Comparison of ENCODE assay signal across 8 mouse cellular contexts in the genomic region with DNA sequence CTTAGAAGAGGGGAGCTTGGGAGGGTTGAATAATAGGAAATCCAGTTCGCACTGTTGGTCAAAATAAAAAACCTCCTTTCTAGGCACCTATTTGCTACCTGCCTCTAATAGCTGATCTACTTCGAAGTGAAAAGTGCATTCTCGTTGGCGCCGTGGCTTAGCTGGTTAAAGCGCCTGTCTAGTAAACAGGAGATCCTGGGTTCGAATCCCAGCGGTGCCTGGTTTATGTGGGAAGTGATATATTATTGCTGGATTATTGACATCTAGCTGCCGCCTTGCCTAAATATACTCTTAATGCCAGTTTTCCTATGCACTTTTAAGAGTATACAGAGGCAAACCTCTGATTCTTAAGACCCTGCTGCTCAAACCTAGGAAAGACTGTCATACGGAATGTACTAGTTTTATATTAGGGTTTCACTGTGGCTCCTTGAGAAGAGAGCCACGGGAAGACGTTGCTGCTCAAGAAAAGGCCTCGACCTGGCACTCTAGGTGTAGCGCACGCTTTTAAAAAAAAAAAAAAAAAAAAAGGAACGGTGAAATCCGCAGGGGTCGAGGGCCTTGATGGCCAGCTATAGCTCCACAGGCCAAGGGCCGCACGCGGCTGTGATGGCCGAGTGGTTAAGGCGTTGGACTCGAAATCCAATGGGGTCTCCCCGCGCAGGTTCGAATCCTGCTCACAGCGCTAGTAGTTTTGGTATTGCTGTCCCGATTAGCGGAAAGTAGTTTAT. TPM values are rescaled to one million over a fixed set of nuclear protein-coding genes. Genes with fewer than 3 reads are reported as not detected.
DNase-seq lines count a peak whose midpoint lies in the region; TF ChIP-seq lines count a peak whose summit lies in the region.

No protein-coding gene starts in this region.

- TF ChIP-seq EP300 in MEL (IDR thresholded peaks at IDR 0.05; ENCODE audit: low read depth in 1 of 2, low read length in 2 of 2): no peak

- H3K9ac ChIP-seq in MEL (ENCODE audit: control insufficient read depth, low read depth, low read length, poor library complexity, severe bottlenecking): peak overlapping the region; percentile 76

- H3K27me3 ChIP-seq in MEL (ENCODE audit: control insufficient read depth in 1 of 2, insufficient read depth in 2 of 2, low read length in 2 of 2): no peaks in the 10 kb centered on the region
- peaks cover 40% of the 10 kb centered on the region for H3K27me3 ChIP-seq in hindbrain, embryonic 10.5 days (ENCODE audit: insufficient read depth, poor library complexity, severe bottlenecking)

- WGBS in hindbrain, embryonic 10.5 days: under 1% methylated on average over 30 of the region's 30 CpGs

- H3K27ac ChIP-seq in MEL (ENCODE audit: control insufficient read depth, low read depth, low read length): peak overlapping the region; percentile 46
- H3K27ac ChIP-seq in hindbrain, embryonic 10.5 days: peak overlapping the region; percentile 50; the same call in 1 of the 2 replicates

- H3K4me1 ChIP-seq in MEL (ENCODE audit: control insufficient read depth in 1 of 2, insufficient read depth in 2 of 2, low read length in 2 of 2): peaks cover 0 to 12% of the 10 kb centered on the region in 2 experiments; a peak in 2 of 4 replicates
- H3K4me1 ChIP-seq in hindbrain, embryonic 10.5 days (replicated peaks): peaks cover 21% of the 10 kb centered on the region

- TF ChIP-seq CTCF in MEL (IDR thresholded peaks at IDR 0.05 in 2 of 3, conservative IDR thresholded peaks at IDR 0.05 in 1 of 3; ENCODE audit: control insufficient read depth in 1 of 3, insufficient read depth in 1 of 3, low read depth in 2 of 3, low read length in 3 of 3, poor library complexity in 1 of 3, severe bottlenecking in 1 of 3): no peak

- H3K36me3 ChIP-seq in MEL (ENCODE audit: control insufficient read depth in 1 of 2, insufficient read depth in 2 of 2, low read length in 2 of 2): peaks cover 0 to 5% of the 10 kb centered on the region in 2 experiments; a peak in 2 of 4 replicates
- H3K36me3 ChIP-seq in hindbrain, embryonic 10.5 days: peaks cover 42% of the 10 kb centered on the region

- no peaks in the 10 kb centered on the region for H3K9me3 ChIP-seq in MEL (replicated peaks; ENCODE audit: insufficient read depth, low read length)
- H3K9me3 ChIP-seq in hindbrain, embryonic 10.5 days: no peaks in the 10 kb centered on the region

- H3K4me3 ChIP-seq in MEL (ENCODE audit: control insufficient read depth in 1 of 2, insufficient read depth in 1 of 2, low read depth in 2 of 2, low read length in 2 of 2): peak overlapping the region; percentile 48 to 78
- peak overlapping the region; percentile 59 for H3K4me3 ChIP-seq in hindbrain, embryonic 10.5 days

- TF ChIP-seq RAD21 in MEL (IDR thresholded peaks at IDR 0.05; ENCODE audit: low read depth, low read length): no peak

- peak; percentile 95 for DNase-seq in MEL (ENCODE audit: low read depth, low spot score)
- peak; percentile 94 for DNase-seq in cerebellum, adult 8-10 months
- DNase-seq in forelimb bud, embryonic 11.5 days (ENCODE audit: low read depth, low spot score): peak; percentile 95
- DNase-seq in hindbrain, embryonic 10.5 days (ENCODE audit: low spot score): peak; percentile 96
- peak; percentile 97 for DNase-seq in layer of hippocampus, postnatal 10 days (ENCODE audit: low spot score in 2 of 2)
- peak; percentile 91 for DNase-seq in lung, postnatal 25 days (ENCODE audit: low spot score)
- DNase-seq in retina, embryonic 14.5 days (ENCODE audit: low spot score): peak; percentile 97
- DNase-seq in thymus, postnatal 36 days: peak; percentile 85 to 87

- peak in 1 of 2 experiments; percentile 71; a peak in 1 of 4 replicates for TF ChIP-seq POLR2A in MEL (IDR thresholded peaks at IDR 0.05; ENCODE audit: control insufficient read depth in 1 of 2, insufficient read depth in 1 of 2, low read depth in 1 of 2, low read length in 2 of 2, poor library complexity in 1 of 2)

- no peaks in the 10 kb centered on the region for H3K79me2 ChIP-seq in MEL (ENCODE audit: control insufficient read depth, insufficient read depth, low read length, poor library complexity)

TF ChIP-seq in MEL, 35 proteins besides CTCF, POLR2A, EP300 and RAD21:
- TF ChIP-seq MAFK (IDR thresholded peaks at IDR 0.05; ENCODE audit: borderline replicate concordance, low read depth, low read length) (peak; percentile 96), KAT2A (conservative IDR thresholded peaks at IDR 0.05; ENCODE audit: low read depth, low read length) (no peak; the same call in 1 of the 2 replicates), ETS1 (IDR thresholded peaks at IDR 0.05; ENCODE audit: low read depth, low read length) (no peak), TCF12 (IDR thresholded peaks at IDR 0.05; ENCODE audit: low read depth, low read length) (no peak), TBP (IDR thresholded peaks at IDR 0.05; ENCODE audit: low read depth, low read length) (peak; percentile 99), HCFC1 (IDR thresholded peaks at IDR 0.05; ENCODE audit: low read depth, low read length) (peak; percentile 45), POLR2AphosphoS2 (IDR thresholded peaks at IDR 0.05; ENCODE audit: low read length) (peak; percentile 89; the same call in 1 of the 2 replicates), MAX (IDR thresholded peaks at IDR 0.05; ENCODE audit: low read length) (no peak), SMC3 (IDR thresholded peaks at IDR 0.05; ENCODE audit: low read depth, low read length) (no peak), ZNF384 (IDR thresholded peaks at IDR 0.05; ENCODE audit: low read depth, low read length) (peak; percentile 98), ZMIZ1 (IDR thresholded peaks at IDR 0.05; ENCODE audit: low read depth, low read length) (no peak), SIN3A (IDR thresholded peaks at IDR 0.05; ENCODE audit: low read length) (0 out of 2 replicates have a peak, but pooled peaks have one; percentile 6), RCOR1 (IDR thresholded peaks at IDR 0.05; ENCODE audit: low read depth, low read length) (no peak), MYC (IDR thresholded peaks at IDR 0.05; ENCODE audit: low read depth, low read length) (0 out of 2 replicates have a peak, but pooled peaks have one; percentile 62), TAL1 (IDR thresholded peaks at IDR 0.05; ENCODE audit: low read length) (no peak), GATA1 (IDR thresholded peaks at IDR 0.05; ENCODE audit: low read depth, low read length) (0 out of 2 replicates have a peak, but pooled peaks have one; percentile 9), ZKSCAN1 (IDR thresholded peaks at IDR 0.05; ENCODE audit: low read depth, low read length) (no peak; the same call in 1 of the 2 replicates), NELFE (IDR thresholded peaks at IDR 0.05; ENCODE audit: low read depth, low read length) (no peak), USF2 (IDR thresholded peaks at IDR 0.05; ENCODE audit: borderline replicate concordance in 1 of 2, insufficient read depth in 1 of 2, low read depth in 1 of 2, low read length in 2 of 2) (no peak), NRF1 (IDR thresholded peaks at IDR 0.05; ENCODE audit: insufficient read depth, low read depth, low read length, poor library complexity, severe bottlenecking) (no peak), ELF1 (IDR thresholded peaks at IDR 0.05; ENCODE audit: low read depth, low read length) (peak; percentile 61; the same call in 1 of the 2 replicates), MAZ (IDR thresholded peaks at IDR 0.05; ENCODE audit: low read depth, low read length) (no peak), UBTF (IDR thresholded peaks at IDR 0.05; ENCODE audit: borderline replicate concordance, insufficient read depth, low read depth, low read length) (no peak)

RNA-seq across cellular contexts. Expression of gene Hes7, which starts 9.7 kb away (rescaled TPM):
- 0.08 TPM in 1 of 2 replicates, not detected in the other for total RNA-seq in MEL (2012; rRNA removed)
- 1 to 10 TPM in 1 of 2 experiments, not detected in 1; 1.4 TPM for polyA plus RNA-seq in MEL (2012; ENCODE audit: insufficient read depth in 1 of 2, insufficient read length in 2 of 2, low read depth in 1 of 2, low replicate concordance in 2 of 2, missing spikeins in 1 of 2)
- 0.14 and 0.48 TPM in 2 replicates for polyA plus RNA-seq in hindbrain, embryonic 10.5 days (2016; fragmentation: Nextera tagmentation; extraction: Ambion mirVana)
- under 1 TPM; 0.54 to 0.96 TPM for total RNA-seq in layer of hippocampus, postnatal 10 days (2021)

RNA-seq across cellular contexts. Expression of gene 9130213A22Rik, which starts 11.9 kb away (rescaled TPM):
- total RNA-seq in MEL (2012; rRNA removed): 0.08 TPM in 1 of 2 replicates, not detected in the other
- polyA plus RNA-seq in MEL (2012; ENCODE audit: insufficient read depth in 1 of 2, insufficient read length in 2 of 2, low read depth in 1 of 2, low replicate concordance in 2 of 2, missing spikeins in 1 of 2): under 1 TPM in 1 of 2 experiments, not detected in 1; 0.26 TPM
- polyA plus RNA-seq in hindbrain, embryonic 10.5 days (2016; fragmentation: Nextera tagmentation; extraction: Ambion mirVana): 0.13 TPM in 1 of 2 replicates, not detected in the other
- under 1 TPM; 0.59 to 0.89 TPM for total RNA-seq in layer of hippocampus, postnatal 10 days (2021)

RNA-seq across cellular contexts. Expression of gene Aloxe3, which starts 15.2 kb away (rescaled TPM):
- total RNA-seq in MEL (2012; rRNA removed): not detected in 2 replicates
- under 1 TPM in 1 of 2 experiments, not detected in 1; 0.13 TPM for polyA plus RNA-seq in MEL (2012; ENCODE audit: insufficient read depth in 1 of 2, insufficient read length in 2 of 2, low read depth in 1 of 2, low replicate concordance in 2 of 2, missing spikeins in 1 of 2)
- 0.22 TPM in 1 of 2 replicates, not detected in the other for polyA plus RNA-seq in hindbrain, embryonic 10.5 days (2016; fragmentation: Nextera tagmentation; extraction: Ambion mirVana)
- total RNA-seq in layer of hippocampus, postnatal 10 days (2021): 1 to 10 TPM; 5.8 to 6.6 TPM

RNA-seq across cellular contexts. Expression of gene Per1, which starts 15.5 kb away (rescaled TPM):
- 4.5 and 5.6 TPM in 2 replicates for total RNA-seq in MEL (2012; rRNA removed)
- polyA plus RNA-seq in MEL (2012; ENCODE audit: insufficient read depth in 1 of 2, insufficient read length in 2 of 2, low read depth in 1 of 2, low replicate concordance in 2 of 2, missing spikeins in 1 of 2): 10 to 100 TPM in 1 of 2 experiments, not detected in 1; 34.9 TPM
- 7.8 and 9.8 TPM in 2 replicates for polyA plus RNA-seq in hindbrain, embryonic 10.5 days (2016; fragmentation: Nextera tagmentation; extraction: Ambion mirVana)
- 10 to 100 TPM; 54.4 to 67.2 TPM for total RNA-seq in layer of hippocampus, postnatal 10 days (2021)

RNA-seq across cellular contexts. Expression of gene Vamp2, which starts 22.2 kb away (rescaled TPM):
- total RNA-seq in MEL (2012; rRNA removed): 3.3 and 4.2 TPM in 2 replicates
- 10 to 100 TPM in 1 of 2 experiments, not detected in 1; 28.9 TPM for polyA plus RNA-seq in MEL (2012; ENCODE audit: insufficient read depth in 1 of 2, insufficient read length in 2 of 2, low read depth in 1 of 2, low replicate concordance in 2 of 2, missing spikeins in 1 of 2)
- 67.1 and 108 TPM in 2 replicates for polyA plus RNA-seq in hindbrain, embryonic 10.5 days (2016; fragmentation: Nextera tagmentation; extraction: Ambion mirVana)
- total RNA-seq in layer of hippocampus, postnatal 10 days (2021): 1,000 to 10,000 TPM in 1 of 2 experiments, 100 to 1,000 TPM in 1; 909 to 1,029 TPM

Comparison
In these comparisons a context has a peak if more than half of its experiments do, and no peak if none do; other contexts are left out.
1. Peak in every context shown above with its lines: DNase-seq, H3K4me3 ChIP-seq and H3K27ac ChIP-seq.